Mouse (Mus musculus) intestine, embryonic 16.5 days (tissue): ENCODE results near the gene Abl1. TPM values are rescaled to one million over a fixed set of nuclear protein-coding genes. Genes with fewer than 3 reads are reported as not detected.
A peak's percentile ranks its signal among the peaks of the same experiment; 100 is the strongest.

ENCODE experiments used
- ATAC-seq: fragments of 200-750 bp; cut with Nextera tagmentation; 2 replicates; pipeline ENCODE4 v1.8.0; 2017; ENCODE audit warnings: moderate TSS enrichment, moderate library complexity
- H3K27ac ChIP-seq: fragments of 300-500 bp; sonication (generic); 2 replicates; pipeline ENCODE4 v1.5.1; 2014; ENCODE audit warnings: mild to moderate bottlenecking, low read length
- H3K27me3 ChIP-seq: fragments of 300-500 bp; sonication (generic); replicated peaks from 2 replicates; pipeline ENCODE4 v1.6.1; 2014; ENCODE audit warnings: low read length, control low read depth, mixed read lengths; ENCODE audit not compliant: control insufficient read depth, insufficient read depth
- H3K36me3 ChIP-seq: fragments of 300-500 bp; sonication (generic); 2 replicates; pipeline ENCODE4 v1.6.1; 2014; ENCODE audit warnings: low read length, control low read depth; ENCODE audit not compliant: control insufficient read depth, insufficient read depth
- H3K4me1 ChIP-seq: fragments of 300-500 bp; sonication (generic); 2 replicates; pipeline ENCODE4 v1.6.1; 2014; ENCODE audit warnings: low read length, control low read depth, mixed read lengths; ENCODE audit not compliant: control insufficient read depth, insufficient read depth
- H3K4me2 ChIP-seq: fragments of 300-500 bp; sonication (generic); 2 replicates; pipeline ENCODE4 v1.6.1; 2014; ENCODE audit warnings: low read depth, low read length, control low read depth
- H3K4me3 ChIP-seq: fragments of 300-500 bp; sonication (generic); 2 replicates; pipeline ENCODE4 v1.5.1; 2014; ENCODE audit warnings: mild to moderate bottlenecking, low read length
- H3K9ac ChIP-seq: fragments of 300-500 bp; sonication (generic); 2 replicates; pipeline ENCODE4 v1.6.1; 2014; ENCODE audit warnings: low read depth, low read length
- H3K9me3 ChIP-seq: fragments of 300-500 bp; sonication (generic); 2 replicates; pipeline ENCODE4 v1.6.1; 2016; ENCODE audit warnings: low read length, control low read depth; ENCODE audit not compliant: control insufficient read depth
- WGBS: fragments of 180-500 bp; shearing (Covaris S2); extraction: QIAGEN DNeasy Blood & Tissue Kit; methylation state at CpG from one replicate; pipeline ENCODE4 v1.1.7; 2014; 5-methylcytosine and 5-hydroxymethylcytosine counted together
- polyA plus RNA-seq: library from polyadenylated mRNA; unstranded; fragments of >200 nt; fragmentation: Nextera tagmentation; extraction: Ambion mirVana; gene quantifications from 2 replicates; pipeline ENCODE4 v1.2.1, GENCODE M21; 2015

Abl1 gene
- polyA plus RNA-seq, 1 experiment from 2014 or later: 25.1 TPM

- Histone ChIP-seq H3K9me3 (no peaks in the 10 kb centered on the region), H3K36me3 (peaks cover 10% of the 10 kb centered on the region; the same call in 1 of the 2 replicates), H3K27me3 (no peaks in the 10 kb centered on the region), H3K4me3 (no peak overlapping the region), H3K4me1 (peaks cover 6% of the 10 kb centered on the region; the same call in 1 of the 2 replicates), H3K27ac (no peak overlapping the region), H3K4me2 (no peak overlapping the region), H3K9ac (no peak overlapping the region)
- ATAC-seq: no peak
- 47% methylated on average over 9 of the region's 9 CpGs for WGBS
Observed at GRCm38 (mm10) chr2:31806639-31807382, 118.6 kb downstream of the Abl1 start.

- peaks cover 6% of the 10 kb centered on the region; the same call in 1 of the 2 replicates for H3K4me1 ChIP-seq
- peak; percentile 44; the same call in 1 of the 2 replicates for ATAC-seq
- H3K36me3 ChIP-seq: peaks cover 4% of the 10 kb centered on the region; the same call in 1 of the 2 replicates
- peak overlapping the region; percentile 30; the same call in 1 of the 2 replicates for H3K9ac ChIP-seq
- H3K4me3 ChIP-seq: no peak overlapping the region
- no peak overlapping the region for H3K27ac ChIP-seq
- H3K27me3 ChIP-seq: no peaks in the 10 kb centered on the region
- no peak overlapping the region for H3K4me2 ChIP-seq
- no peaks in the 10 kb centered on the region for H3K9me3 ChIP-seq
- WGBS: 45% methylated on average over 28 of the region's 28 CpGs
Observed at GRCm38 (mm10) chr2:31808410-31809357, 120.5 kb downstream of the Abl1 start.

GRCm38 (mm10) chr2:31809358-31809740 is 121.2 kb downstream of the Abl1 start:
- ATAC-seq: no peak

GRCm38 (mm10) chr2:31810444-31810843 is 122.3 kb downstream of the Abl1 start, which contains the start of gene Qrfp:
TSS of gene Qrfp (minus strand) at chr2:31810580.
- Histone ChIP-seq H3K4me1 (peaks cover 6% of the 10 kb centered on the region; the same call in 1 of the 2 replicates), H3K27me3 (no peaks in the 10 kb centered on the region), H3K4me3 (no peak within 1 kb of the TSS), H3K27ac (no peak within 1 kb of the TSS), H3K36me3 (no peaks in the 10 kb centered on the region), H3K4me2 (no peak within 1 kb of the TSS), H3K9me3 (no peaks in the 10 kb centered on the region), H3K9ac (no peak within 1 kb of the TSS)
- no peak for ATAC-seq
- 54% methylated on average over 12 of the region's 12 CpGs for WGBS

More at GRCm38 (mm10) chr2:31809358-31809740, 121.2 kb downstream of the Abl1 start:
- Histone ChIP-seq H3K27ac (no peak overlapping the region), H3K9ac (no peak overlapping the region), H3K4me2 (no peak overlapping the region), H3K27me3 (no peaks in the 10 kb centered on the region), H3K9me3 (no peaks in the 10 kb centered on the region), H3K36me3 (peaks cover 2% of the 10 kb centered on the region; the same call in 1 of the 2 replicates), H3K4me1 (peaks cover 6% of the 10 kb centered on the region; the same call in 1 of the 2 replicates), H3K4me3 (no peak overlapping the region)
- WGBS: 57% methylated on average over 2 of the region's 2 CpGs

- no peak overlapping the region for H3K9ac ChIP-seq
- 84% methylated on average over 14 of the region's 14 CpGs for WGBS
- H3K4me2 ChIP-seq: no peak overlapping the region
Observed at GRCm38 (mm10) chr2:31811086-31811958, 123.1 kb downstream of the Abl1 start.

GRCm38 (mm10) chr2:31813641-31814040 is 125.5 kb downstream of the Abl1 start:
- Histone ChIP-seq H3K27ac (no peak overlapping the region), H3K36me3 (no peaks in the 10 kb centered on the region), H3K4me1 (peaks cover 3% of the 10 kb centered on the region; the same call in 1 of the 2 replicates), H3K9me3 (no peaks in the 10 kb centered on the region), H3K4me3 (no peak overlapping the region), H3K27me3 (no peaks in the 10 kb centered on the region), H3K4me2 (no peak overlapping the region), H3K9ac (no peak overlapping the region)
- 87% methylated on average over 4 of the region's 4 CpGs for WGBS
- ATAC-seq: no peak

More at GRCm38 (mm10) chr2:31811086-31811958, 123.1 kb downstream of the Abl1 start:
- Histone ChIP-seq H3K9me3 (no peaks in the 10 kb centered on the region), H3K36me3 (no peaks in the 10 kb centered on the region), H3K27ac (no peak overlapping the region), H3K27me3 (no peaks in the 10 kb centered on the region), H3K4me3 (no peak overlapping the region), H3K4me1 (peaks cover 6% of the 10 kb centered on the region; the same call in 1 of the 2 replicates)
- no peak for ATAC-seq

GRCm38 (mm10) chr2:31814699-31815098 is 126.5 kb downstream of the Abl1 start:
- WGBS: 73% methylated on average over 7 of the region's 7 CpGs
- H3K4me2 ChIP-seq: no peak overlapping the region
- H3K4me3 ChIP-seq: no peak overlapping the region
- no peaks in the 10 kb centered on the region for H3K9me3 ChIP-seq
- no peak overlapping the region for H3K27ac ChIP-seq
- H3K27me3 ChIP-seq: no peaks in the 10 kb centered on the region
- H3K36me3 ChIP-seq: no peaks in the 10 kb centered on the region
- ATAC-seq: no peak
- no peak overlapping the region for H3K9ac ChIP-seq
- no peaks in the 10 kb centered on the region for H3K4me1 ChIP-seq

GRCm38 (mm10) chr2:31815367-31815766 is 127.2 kb downstream of the Abl1 start:
- H3K36me3 ChIP-seq: no peaks in the 10 kb centered on the region
- H3K4me3 ChIP-seq: no peak overlapping the region
- WGBS: 19% methylated on average over 5 of the region's 5 CpGs
- no peaks in the 10 kb centered on the region for H3K27me3 ChIP-seq
- no peak overlapping the region for H3K9ac ChIP-seq
- H3K9me3 ChIP-seq: no peaks in the 10 kb centered on the region
- ATAC-seq: peak; percentile 34
- H3K27ac ChIP-seq: no peak overlapping the region
- no peak overlapping the region for H3K4me2 ChIP-seq
- H3K4me1 ChIP-seq: no peaks in the 10 kb centered on the region
